Comparison of ENCODE assay signal across 14 mouse cellular contexts in the genomic region with DNA sequence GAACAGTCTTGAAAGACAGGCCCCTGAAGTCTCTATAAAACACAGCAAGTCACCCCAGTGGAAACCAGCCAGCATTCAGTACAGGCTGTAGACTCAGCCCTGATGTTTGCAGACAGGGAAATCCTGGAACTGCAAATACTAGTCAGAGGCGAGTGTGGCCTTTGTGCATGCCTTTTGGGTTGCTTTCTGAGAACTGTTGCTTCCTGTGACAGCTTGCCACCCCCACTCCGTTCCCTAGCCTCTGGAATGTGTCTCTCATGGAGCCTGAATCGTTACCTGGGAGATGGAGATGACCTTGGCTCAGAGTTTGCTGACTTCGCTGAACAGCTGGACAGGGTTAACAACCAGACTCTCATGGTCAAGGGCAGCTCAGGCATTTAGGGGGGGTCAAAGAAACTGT.
DNase-seq lines count a peak whose midpoint lies in the region; ATAC-seq and TF ChIP-seq lines count a peak whose summit lies in the region.
"Had no signal": no experiment of that assay in that cellular context is flagged by ENCODE, and none has a peak within 500 bp of the region (broad histone marks: within the 10 kb centered on the region; RNA-seq: fewer than 3 reads in every experiment).

No protein-coding gene starts in this region.

- no peak overlapping the region for H3K9ac ChIP-seq in kidney, embryonic 16.5 days (replicated peaks; ENCODE audit: low read length)
- H3K9ac ChIP-seq: forebrain, postnatal 0 days; heart, embryonic 15.5 days; lung, embryonic 15.5 days had no signal

- 28% methylated on average over 4 of the region's 4 CpGs for WGBS in kidney, embryonic 16.5 days

- H3K4me1 ChIP-seq in kidney, embryonic 16.5 days (ENCODE audit: insufficient read depth, low read length): no peaks in the 10 kb centered on the region
- H3K4me1 ChIP-seq: lung, embryonic 15.5 days had no signal

- no peak overlapping the region for H3K4me2 ChIP-seq in kidney, embryonic 16.5 days (replicated peaks; ENCODE audit: low read depth, low read length)
- H3K4me2 ChIP-seq: heart, embryonic 15.5 days; lung, embryonic 15.5 days had no signal

- H3K27ac ChIP-seq in kidney, embryonic 16.5 days (ENCODE audit: low read length): no peak overlapping the region
- H3K27ac ChIP-seq: heart, embryonic 15.5 days; lung, embryonic 15.5 days had no signal

- H3K36me3 ChIP-seq in kidney, embryonic 16.5 days (ENCODE audit: insufficient read depth, low read length): no peaks in the 10 kb centered on the region
- H3K36me3 ChIP-seq: heart, embryonic 15.5 days; lung, embryonic 15.5 days had no signal

- CTCF ChIA-PET in Patski (lab: Charles Lee): interaction anchor here (1.4 kb wide), 1 partner anchor 18 kb away, joined by 4 read pairs; no protein-coding TSS in a partner anchor

- no peaks in the 10 kb centered on the region for H3K27me3 ChIP-seq in kidney, embryonic 16.5 days (ENCODE audit: insufficient read depth, low read length)
- no peaks in the 10 kb centered on the region for H3K27me3 ChIP-seq in Patski
- H3K27me3 ChIP-seq: heart, embryonic 15.5 days; lung, embryonic 15.5 days had no signal

- POLR2A ChIA-PET in Patski (lab: Charles Lee): interaction anchor here (0.6 kb wide), 1 partner anchor 1465 kb away, joined by 3 read pairs; no protein-coding TSS in a partner anchor

- DNase-seq in kidney, adult 11 months: peak; percentile 59
- DNase-seq in Patski (ENCODE audit: low read depth, low spot score): no peak
- peak; percentile 39 for DNase-seq in embryo, embryonic 10 days (ENCODE audit: low spot score)
- peak; percentile 24 for DNase-seq in kidney, postnatal 14 days
- DNase-seq in right cerebral cortex, postnatal 36 days (ENCODE audit: low spot score in 2 of 2): no peak
- no peak for DNase-seq in lung, postnatal 14 days
- no peak for DNase-seq in layer of hippocampus, postnatal 36 days
- DNase-seq: cerebellum, adult 9-11 months; forebrain, postnatal 0 days; right cerebral cortex, postnatal 4 days had no signal

- no peaks in the 10 kb centered on the region for H3K9me3 ChIP-seq in kidney, embryonic 16.5 days (ENCODE audit: low read length)
- H3K9me3 ChIP-seq: heart, embryonic 15.5 days; lung, embryonic 15.5 days had no signal

- no peak for TF ChIP-seq CTCF in Patski (IDR thresholded peaks at IDR 0.05)

- in situ Hi-C loops in Patski (cut with MboI; ENCODE audit: low pct_unique_long_range_greater_than_20kb): no loop called here

- H3K4me3 ChIP-seq in kidney, embryonic 16.5 days (ENCODE audit: low read length): no peak overlapping the region
- H3K4me3 ChIP-seq: heart, embryonic 15.5 days; lung, embryonic 15.5 days had no signal

- no peak for ATAC-seq in kidney, embryonic 16.5 days (ENCODE audit: low FRiP score, low TSS enrichment)
- peak; percentile 17 for ATAC-seq in Patski
- ATAC-seq: forebrain, postnatal 0 days; intestine, embryonic 16.5 days had no signal

Comparison
In these comparisons a context has a peak if more than half of its experiments do, and no peak if none do; other contexts are left out.
1. DNase-seq: peak in kidney, adult 11 months (single experiment), embryo, embryonic 10 days (single experiment) and kidney, postnatal 14 days (single experiment); none in Patski (single experiment), right cerebral cortex, postnatal 36 days (0 of 2), lung, postnatal 14 days (single experiment) and layer of hippocampus, postnatal 36 days (0 of 2).